Comparison of ENCODE assay signal across 9 mouse cellular contexts in the genomic region with DNA sequence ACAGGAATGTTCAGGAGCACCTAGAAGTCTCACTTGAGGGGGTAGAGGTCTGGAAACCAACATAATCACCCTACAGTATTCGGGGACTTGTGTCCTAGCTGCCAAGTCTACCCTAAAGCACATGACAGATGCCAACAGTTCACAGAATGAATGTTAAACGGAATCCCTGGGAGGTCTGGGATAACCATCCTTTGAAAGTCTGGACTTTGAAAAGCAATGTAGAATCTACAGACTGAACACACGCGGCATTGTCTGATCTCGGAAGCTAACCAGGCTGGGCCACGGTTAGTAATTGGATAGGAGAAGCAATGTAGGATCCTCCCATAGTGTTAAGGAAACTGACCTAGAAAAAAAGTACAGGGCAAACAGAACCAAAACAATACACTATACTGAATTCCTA.
DNase-seq lines count a peak whose midpoint lies in the region; ATAC-seq and TF ChIP-seq lines count a peak whose summit lies in the region.
"Had no signal": no experiment of that assay in that cellular context is flagged by ENCODE, and none has a peak within 500 bp of the region (broad histone marks: within the 10 kb centered on the region; RNA-seq: fewer than 3 reads in every experiment).

No protein-coding gene starts in this region.

- ATAC-seq in heart, embryonic 13.5 days (ENCODE audit: extremely low read depth, insufficient number of reproducible peaks, low FRiP score, low TSS enrichment) = no peak
- no peak for ATAC-seq in kidney, embryonic 15.5 days (replicated peaks; ENCODE audit: low FRiP score)

- DNase-seq in heart, postnatal 4 days = no peak
- no peak for DNase-seq in layer of hippocampus, adult 2 months (ENCODE audit: low spot score in 2 of 2)
- DNase-seq in layer of hippocampus, adult 18-20 months (ENCODE audit: low spot score in 2 of 2) = no peak
- peak; percentile 49 for DNase-seq in Muller cell, postnatal 12 days (ENCODE audit: inconsistent ontology term)
- DNase-seq in urinary bladder, postnatal 14 days (ENCODE audit: low spot score) = no peak
- DNase-seq in adipocyte (ENCODE audit: low spot score) = no peak
- DNase-seq: cerebellum, adult 9-11 months had no signal

- no peak overlapping the region for H3K4me2 ChIP-seq in heart, embryonic 13.5 days
- no peak overlapping the region for H3K4me2 ChIP-seq in kidney, embryonic 15.5 days

- H3K4me3 ChIP-seq in heart, embryonic 13.5 days = no peak overlapping the region
- no peak overlapping the region for H3K4me3 ChIP-seq in layer of hippocampus, adult 2 months
- no peak overlapping the region for H3K4me3 ChIP-seq in kidney, embryonic 15.5 days (replicated peaks)

- TF ChIP-seq CTCF in layer of hippocampus, adult 2 months (conservative IDR thresholded peaks at IDR 0.05) = no peak

- no peaks in the 10 kb centered on the region for H3K9me3 ChIP-seq in heart, embryonic 13.5 days
- H3K9me3 ChIP-seq in kidney, embryonic 15.5 days (replicated peaks) = no peaks in the 10 kb centered on the region

- no peaks in the 10 kb centered on the region for H3K27me3 ChIP-seq in heart, embryonic 13.5 days (replicated peaks)
- H3K27me3 ChIP-seq in kidney, embryonic 15.5 days = no peaks in the 10 kb centered on the region

- peaks cover 69% of the 10 kb centered on the region for H3K4me1 ChIP-seq in heart, embryonic 13.5 days
- H3K4me1 ChIP-seq in kidney, embryonic 15.5 days = peaks cover 79% of the 10 kb centered on the region

- peak overlapping the region; percentile 75; the same call in 1 of the 2 replicates for H3K27ac ChIP-seq in heart, embryonic 13.5 days (replicated peaks)
- H3K27ac ChIP-seq in layer of hippocampus, adult 2 months = peak overlapping the region; percentile 81; the same call in 1 of the 2 replicates
- H3K27ac ChIP-seq in kidney, embryonic 15.5 days = peak overlapping the region; percentile 84

- WGBS in heart, embryonic 13.5 days = 66% methylated on average over 6 of the region's 6 CpGs
- WGBS in kidney, embryonic 15.5 days = 64% methylated on average over 6 of the region's 6 CpGs

- no peak overlapping the region for H3K9ac ChIP-seq in heart, embryonic 13.5 days
- no peak overlapping the region for H3K9ac ChIP-seq in kidney, embryonic 15.5 days

- peaks cover 13% of the 10 kb centered on the region; the same call in 1 of the 2 replicates for H3K36me3 ChIP-seq in heart, embryonic 13.5 days
- H3K36me3 ChIP-seq in kidney, embryonic 15.5 days = 0 out of 2 replicates have a peak, but pooled peaks cover 10% of the 10 kb centered on the region
